Comparison of ENCODE assay signal across 21 mouse cellular contexts in the genomic region with DNA sequence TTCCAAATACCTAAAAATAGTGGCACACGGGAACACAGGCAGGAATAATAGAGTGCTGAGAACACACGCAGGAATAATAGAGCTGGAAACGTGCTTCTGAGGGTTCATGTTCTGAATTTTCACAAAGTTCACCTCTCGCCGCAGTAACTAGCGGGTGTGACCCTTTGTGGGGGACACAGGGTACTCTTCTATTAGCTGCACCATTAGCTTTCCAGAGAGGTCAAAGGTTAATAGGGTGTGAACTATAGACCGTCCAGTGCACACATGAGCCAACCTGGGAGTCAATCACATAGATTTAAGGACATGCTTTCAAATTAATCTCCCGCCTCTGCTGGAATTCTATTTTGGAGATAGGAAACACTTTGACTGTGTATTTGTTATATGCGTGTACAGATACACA. TPM values are rescaled to one million over a fixed set of nuclear protein-coding genes. Genes with fewer than 3 reads are reported as not detected.
DNase-seq lines count a peak whose midpoint lies in the region; ATAC-seq and TF ChIP-seq lines count a peak whose summit lies in the region.
"Had no signal": no experiment of that assay in that cellular context is flagged by ENCODE, and none has a peak within 500 bp of the region (broad histone marks: within the 10 kb centered on the region; RNA-seq: fewer than 3 reads in every experiment).

No protein-coding gene starts in this region.

- WGBS in midbrain, embryonic 10.5 days: 63% methylated on average over 9 of the region's 9 CpGs
- 56% methylated on average over 9 of the region's 9 CpGs for WGBS in midbrain, embryonic 15.5 days
- WGBS in intestine, postnatal 0 days: 60% methylated on average over 9 of the region's 9 CpGs
- 51% methylated on average over 9 of the region's 9 CpGs for WGBS in kidney, postnatal 0 days

- ATAC-seq in midbrain, embryonic 15.5 days (replicated peaks): no peak
- peak; percentile 60; the same call in 1 of the 2 replicates for ATAC-seq in intestine, postnatal 0 days
- ATAC-seq in kidney, postnatal 0 days (replicated peaks; ENCODE audit: low FRiP score, low read depth): peak; percentile 73

- no peaks in the 10 kb centered on the region for H3K27me3 ChIP-seq in midbrain, embryonic 10.5 days (ENCODE audit: low read depth, poor library complexity, severe bottlenecking)
- H3K27me3 ChIP-seq in midbrain, embryonic 15.5 days (replicated peaks): no peaks in the 10 kb centered on the region
- no peaks in the 10 kb centered on the region for H3K27me3 ChIP-seq in intestine, postnatal 0 days (replicated peaks; ENCODE audit: control insufficient read depth, insufficient read depth, low read length)
- no peaks in the 10 kb centered on the region for H3K27me3 ChIP-seq in kidney, postnatal 0 days (ENCODE audit: insufficient read depth, low read length)
- H3K27me3 ChIP-seq: embryonic facial prominence, embryonic 12.5 days; heart, embryonic 15.5 days; hindbrain, embryonic 15.5 days; liver, embryonic 13.5 days; lung, embryonic 15.5 days had no signal

- H3K4me3 ChIP-seq in midbrain, embryonic 10.5 days: no peak overlapping the region
- H3K4me3 ChIP-seq in midbrain, embryonic 15.5 days: no peak overlapping the region
- no peak overlapping the region for H3K4me3 ChIP-seq in intestine, postnatal 0 days (ENCODE audit: low read depth, low read length)
- H3K4me3 ChIP-seq in kidney, postnatal 0 days (replicated peaks; ENCODE audit: low read depth, low read length): no peak overlapping the region
- H3K4me3 ChIP-seq: embryonic facial prominence, embryonic 12.5 days; heart, embryonic 15.5 days; hindbrain, embryonic 15.5 days; liver, embryonic 13.5 days; lung, embryonic 15.5 days had no signal

- 0 out of 2 replicates have a peak overlapping the region, but pooled peaks have one; percentile 18 for H3K27ac ChIP-seq in midbrain, embryonic 10.5 days (replicated peaks)
- no peak overlapping the region for H3K27ac ChIP-seq in midbrain, embryonic 15.5 days
- H3K27ac ChIP-seq in intestine, postnatal 0 days (ENCODE audit: low read depth, low read length): no peak overlapping the region; the same call in 1 of the 2 replicates
- H3K27ac ChIP-seq in kidney, postnatal 0 days: peak overlapping the region; percentile 68
- H3K27ac ChIP-seq: embryonic facial prominence, embryonic 12.5 days; heart, embryonic 15.5 days; hindbrain, embryonic 15.5 days; liver, embryonic 13.5 days; lung, embryonic 15.5 days had no signal

- peaks cover 27% of the 10 kb centered on the region for H3K4me1 ChIP-seq in midbrain, embryonic 10.5 days
- H3K4me1 ChIP-seq in midbrain, embryonic 15.5 days: peaks cover 4% of the 10 kb centered on the region; the same call in 1 of the 2 replicates
- no peaks in the 10 kb centered on the region for H3K4me1 ChIP-seq in intestine, postnatal 0 days (replicated peaks; ENCODE audit: control insufficient read depth, insufficient read depth, low read length)
- no peaks in the 10 kb centered on the region for H3K4me1 ChIP-seq in kidney, postnatal 0 days (replicated peaks; ENCODE audit: insufficient read depth, low read length)
- H3K4me1 ChIP-seq: embryonic facial prominence, embryonic 12.5 days; heart, embryonic 15.5 days; hindbrain, embryonic 15.5 days had no signal

- H3K9ac ChIP-seq in midbrain, embryonic 15.5 days: no peak overlapping the region
- no peak overlapping the region for H3K9ac ChIP-seq in intestine, postnatal 0 days (ENCODE audit: low read depth, low read length)
- no peak overlapping the region for H3K9ac ChIP-seq in kidney, postnatal 0 days (ENCODE audit: low read depth, low read length)
- H3K9ac ChIP-seq: embryonic facial prominence, embryonic 12.5 days; heart, embryonic 15.5 days; hindbrain, embryonic 15.5 days; liver, embryonic 13.5 days; lung, embryonic 15.5 days had no signal

- H3K9me3 ChIP-seq in midbrain, embryonic 10.5 days (replicated peaks): no peaks in the 10 kb centered on the region
- H3K9me3 ChIP-seq in midbrain, embryonic 15.5 days: no peaks in the 10 kb centered on the region
- peaks cover 3% of the 10 kb centered on the region; the same call in 1 of the 2 replicates for H3K9me3 ChIP-seq in intestine, postnatal 0 days (ENCODE audit: control insufficient read depth)
- no peaks in the 10 kb centered on the region for H3K9me3 ChIP-seq in kidney, postnatal 0 days (replicated peaks; ENCODE audit: low read length)
- H3K9me3 ChIP-seq: embryonic facial prominence, embryonic 12.5 days; heart, embryonic 15.5 days; hindbrain, embryonic 15.5 days; liver, embryonic 13.5 days; lung, embryonic 15.5 days had no signal

- TF ChIP-seq CTCF in intestine, postnatal 0 days (IDR thresholded peaks at IDR 0.05; ENCODE audit: low read depth): no peak
- TF ChIP-seq CTCF in kidney, postnatal 0 days (IDR thresholded peaks at IDR 0.05; ENCODE audit: low read depth): no peak

- H3K4me2 ChIP-seq in midbrain, embryonic 15.5 days: no peak overlapping the region
- 0 out of 2 replicates have a peak overlapping the region, but pooled peaks have one; percentile 9 for H3K4me2 ChIP-seq in intestine, postnatal 0 days (replicated peaks; ENCODE audit: low read depth)
- no peak overlapping the region for H3K4me2 ChIP-seq in kidney, postnatal 0 days (ENCODE audit: low read length)
- H3K4me2 ChIP-seq: embryonic facial prominence, embryonic 12.5 days; heart, embryonic 15.5 days; hindbrain, embryonic 15.5 days; liver, embryonic 13.5 days; lung, embryonic 15.5 days had no signal

- peak; percentile 35 for DNase-seq in embryo, embryonic 10.5 days (ENCODE audit: low spot score)
- DNase-seq in embryo, embryonic 11 days: no peak
- no peak for DNase-seq in midbrain, embryonic 10.5 days (ENCODE audit: low spot score)
- DNase-seq in kidney, postnatal 0 days (ENCODE audit: low spot score): no peak
- no peak for DNase-seq in heart, adult 8-10 months (ENCODE audit: low spot score)
- DNase-seq in yolk sac, embryonic 10.5 days (ENCODE audit: low spot score): no peak
- DNase-seq: adrenal gland, postnatal 25 days; cerebellum, adult 8-10 months; gastrocnemius, postnatal 36 days; layer of hippocampus, postnatal 36 days; liver, embryonic 13.5 days; lung, postnatal 36 days; right cerebral cortex, adult 18-20 months; thymus, adult 18-20 months; thymus, postnatal 36 days had no signal

- H3K36me3 ChIP-seq in midbrain, embryonic 10.5 days: peaks cover 14% of the 10 kb centered on the region
- no peaks in the 10 kb centered on the region for H3K36me3 ChIP-seq in midbrain, embryonic 15.5 days (replicated peaks)
- no peaks in the 10 kb centered on the region for H3K36me3 ChIP-seq in intestine, postnatal 0 days (ENCODE audit: control insufficient read depth, insufficient read depth)
- H3K36me3 ChIP-seq in kidney, postnatal 0 days (ENCODE audit: insufficient read depth, low read length): no peaks in the 10 kb centered on the region
- H3K36me3 ChIP-seq: embryonic facial prominence, embryonic 12.5 days; heart, embryonic 15.5 days; hindbrain, embryonic 15.5 days; liver, embryonic 13.5 days; lung, embryonic 15.5 days had no signal

RNA-seq across cellular contexts. Expression of gene Trim2, which starts 11.9 kb away (rescaled TPM):
- 81.7 and 116 TPM in 2 replicates for polyA plus RNA-seq in midbrain, embryonic 10.5 days (2016; fragmentation: Nextera tagmentation; extraction: Ambion mirVana)
- polyA plus RNA-seq in midbrain, embryonic 15.5 days (2015; fragmentation: Nextera tagmentation; extraction: Ambion mirVana): 158 and 159 TPM in 2 replicates
- 21.2 and 22.5 TPM in 2 replicates for polyA plus RNA-seq in intestine, postnatal 0 days (2015; fragmentation: Nextera tagmentation; extraction: Ambion mirVana)
- 23.0 and 24.1 TPM in 2 replicates for polyA plus RNA-seq in kidney, postnatal 0 days (2015; fragmentation: Nextera tagmentation; extraction: Ambion mirVana)
- 1 to 10 TPM; 4.9 to 8.2 (median 6.7) TPM for total RNA-seq in heart, adult 8-10 months (2022)

Comparison
In these comparisons a context has a peak if more than half of its experiments do, and no peak if none do; other contexts are left out.
1. H3K27ac ChIP-seq: peak in midbrain, embryonic 10.5 days (single experiment) and kidney, postnatal 0 days (single experiment); none in midbrain, embryonic 15.5 days (single experiment) and intestine, postnatal 0 days (single experiment).